Mouse (Mus musculus) bone marrow, adult 2 months (tissue): Measurements from ENCODE around the gene Ppp2r5b. TPM values are rescaled to one million over a fixed set of nuclear protein-coding genes. Genes with fewer than 3 reads are reported as not detected.

Experiments
- H3K27ac ChIP-seq: fragments of 200-500 bp; 2 replicates; pipeline ENCODE4 v1.5.1; 2012; ENCODE audit warnings: low read depth, mild to moderate bottlenecking, control low read depth, inconsistent platforms, low read length; ENCODE audit not compliant: control insufficient read depth, poor library complexity, insufficient read depth
- H3K4me1 ChIP-seq: fragments of 200-500 bp; 2 replicates; pipeline ENCODE4 v1.6.1; 2011; ENCODE audit warnings: low read length; ENCODE audit not compliant: control insufficient read depth, insufficient read depth
- H3K4me3 ChIP-seq: fragments of 200-500 bp; replicated peaks from 2 replicates; pipeline ENCODE3; 2011; ENCODE audit warnings: mild to moderate bottlenecking, low read depth, low read length, control low read depth; ENCODE audit not compliant: control insufficient read depth
- CTCF ChIP-seq: fragments of 200-500 bp; IDR thresholded peaks from 2 replicates; pipeline ENCODE4 v1.5.1; 2011; ENCODE audit warnings: low read length, control low read depth; ENCODE audit not compliant: control insufficient read depth, insufficient read depth
- POLR2A ChIP-seq: fragments of 200-500 bp; IDR thresholded peaks from 2 replicates; pipeline ENCODE4 v1.6.1; 2011; ENCODE audit warnings: low read depth, mild to moderate bottlenecking, control low read depth, low read length, borderline replicate concordance; ENCODE audit not compliant: control insufficient read depth
- WGBS: fragments of 180-500 bp; shearing (Covaris S2); methylation state at CpG from one replicate; pipeline ENCODE4 v1.1.7; 2018; 5-methylcytosine and 5-hydroxymethylcytosine counted together
- polyA plus RNA-seq: library from polyadenylated mRNA; stranded (reverse); fragments of >200 nt; gene quantifications from 2 replicates; pipeline ENCODE4 v1.2.4, GENCODE M21; 2011; ENCODE audit warnings: low replicate concordance; ENCODE audit not compliant: missing spikeins, insufficient read depth, insufficient read length

Ppp2r5b gene
- 21.0 and 43.9 TPM in 2 replicates for polyA plus RNA-seq

- TF ChIP-seq CTCF (peak; percentile 32; the same call in 1 of the 2 replicates), POLR2A (peak; percentile 62; the same call in 1 of the 2 replicates)
- Histone ChIP-seq H3K27ac (peak within 1 kb of the TSS; percentile 94), H3K4me1 (peaks cover 2% of the 10 kb centered on the region; the same call in 1 of the 2 replicates), H3K4me3 (peak within 1 kb of the TSS; percentile 82)
- 11% methylated on average over 47 of the region's 48 CpGs for WGBS
Measured at GRCm38 (mm10) chr19:6235084-6236052, at the start of gene Ppp2r5b. Ppp2r5b (minus strand) TSS chr19:6235872.

- Histone ChIP-seq H3K27ac (peak overlapping the region; percentile 5), H3K4me3 (no peak overlapping the region), H3K4me1 (peaks cover 1% of the 10 kb centered on the region)
- WGBS = 71% methylated on average over 8 of the region's 8 CpGs
- TF ChIP-seq CTCF = no peak
- no peak for TF ChIP-seq POLR2A
Measured at GRCm38 (mm10) chr19:6285226-6285625, 49.6 kb upstream of the Ppp2r5b start.

- no peak overlapping the region for H3K4me3 ChIP-seq
- peak overlapping the region; percentile 70 for H3K27ac ChIP-seq
- 63% methylated on average over 12 of the region's 12 CpGs for WGBS
- peaks cover 1% of the 10 kb centered on the region for H3K4me1 ChIP-seq
- TF ChIP-seq POLR2A (peak; percentile 38; the same call in 1 of the 2 replicates), CTCF (no peak)
Measured at GRCm38 (mm10) chr19:6284502-6284901, 48.8 kb upstream of the Ppp2r5b start.

- WGBS = 64% methylated on average over 5 of the region's 5 CpGs
- H3K4me1 ChIP-seq = peaks cover 4% of the 10 kb centered on the region
- H3K27ac ChIP-seq = no peak overlapping the region
- no peak for TF ChIP-seq CTCF
- TF ChIP-seq POLR2A = no peak
- H3K4me3 ChIP-seq = no peak overlapping the region
Measured at GRCm38 (mm10) chr19:6283001-6283400, 47.3 kb upstream of the Ppp2r5b start.

GRCm38 (mm10) chr19:6281122-6282020 is 45.7 kb upstream of the Ppp2r5b start:
- H3K27ac ChIP-seq = no peak overlapping the region
- H3K4me1 ChIP-seq = peaks cover 4% of the 10 kb centered on the region
- WGBS = 80% methylated on average over 14 of the region's 14 CpGs
- no peak overlapping the region for H3K4me3 ChIP-seq
- TF ChIP-seq CTCF (no peak), POLR2A (no peak)

- Histone ChIP-seq H3K4me3 (no peak overlapping the region), H3K4me1 (peaks cover 5% of the 10 kb centered on the region), H3K27ac (no peak overlapping the region)
- 92% methylated on average over 7 of the region's 7 CpGs for WGBS
- TF ChIP-seq POLR2A (no peak), CTCF (no peak)
Measured at GRCm38 (mm10) chr19:6280554-6280953, 44.9 kb upstream of the Ppp2r5b start.

- H3K27ac ChIP-seq = peak overlapping the region; percentile 33; the same call in 1 of the 2 replicates
- 81% methylated on average over 6 of the region's 6 CpGs for WGBS
- TF ChIP-seq CTCF (no peak), POLR2A (no peak)
- peaks cover 8% of the 10 kb centered on the region for H3K4me1 ChIP-seq
- H3K4me3 ChIP-seq = peak overlapping the region; percentile 9
Measured at GRCm38 (mm10) chr19:6279481-6280144, 43.9 kb upstream of the Ppp2r5b start.
